Mouse (Mus musculus): ENCODE measurements around the gene Adamts10.

GRCm38 (mm10) chr17:33601947-33602346 is 77.9 kb downstream of the Adamts10 start:
- TF ChIP-seq CTCF (IDR thresholded peaks at IDR 0.05) (no peak), POLR2A (IDR thresholded peaks at IDR 0.05; ENCODE audit: insufficient read depth, low read depth, low read length) (no peak)
